Mouse (Mus musculus): ENCODE measurements at regions not wholly inside any gene's neighbourhood (a gene's known extent, or its start where the extent isn't known, plus 50 kb on each side); places are given as distances from the start of the nearest gene placed in this dataset.

DNA sequence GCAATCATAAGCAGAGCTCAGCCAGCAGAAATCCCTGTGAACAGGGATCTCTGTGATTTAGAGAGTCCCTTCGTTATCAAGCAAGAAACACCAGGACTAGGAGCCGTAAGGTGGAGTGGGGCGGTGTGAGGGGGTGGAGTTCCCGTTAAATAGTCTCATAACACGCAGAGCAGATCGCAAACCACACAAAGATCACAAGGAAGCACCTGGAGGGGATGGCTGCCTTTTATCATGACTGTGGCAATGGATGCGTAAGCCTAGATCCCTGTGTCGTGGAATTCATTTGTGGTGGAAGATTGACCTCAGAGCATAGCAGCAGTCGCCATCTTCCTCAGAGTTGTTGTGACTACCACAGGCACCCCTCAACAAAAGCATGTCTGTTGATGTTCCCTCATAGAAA lies 159.0 kb upstream of the Haao start:
- no peak for TF ChIP-seq CTCF (IDR thresholded peaks at IDR 0.05)
- DNase-seq = no peak
- H3K27ac ChIP-seq = no peak overlapping the region
- no peak overlapping the region for H3K4me3 ChIP-seq
- intact Hi-C loops (cut with DNase I) = no loop called here

- peak overlapping the region; percentile 78 for H3K27ac ChIP-seq
- no peak for TF ChIP-seq CTCF (IDR thresholded peaks at IDR 0.05)
- no peak overlapping the region for H3K4me3 ChIP-seq
- no peak for DNase-seq
- intact Hi-C loops (cut with DNase I) = no loop called here
Measured at GRCm38 (mm10) chr17:84004237-84004636, 156.5 kb upstream of the Haao start.

DNA sequence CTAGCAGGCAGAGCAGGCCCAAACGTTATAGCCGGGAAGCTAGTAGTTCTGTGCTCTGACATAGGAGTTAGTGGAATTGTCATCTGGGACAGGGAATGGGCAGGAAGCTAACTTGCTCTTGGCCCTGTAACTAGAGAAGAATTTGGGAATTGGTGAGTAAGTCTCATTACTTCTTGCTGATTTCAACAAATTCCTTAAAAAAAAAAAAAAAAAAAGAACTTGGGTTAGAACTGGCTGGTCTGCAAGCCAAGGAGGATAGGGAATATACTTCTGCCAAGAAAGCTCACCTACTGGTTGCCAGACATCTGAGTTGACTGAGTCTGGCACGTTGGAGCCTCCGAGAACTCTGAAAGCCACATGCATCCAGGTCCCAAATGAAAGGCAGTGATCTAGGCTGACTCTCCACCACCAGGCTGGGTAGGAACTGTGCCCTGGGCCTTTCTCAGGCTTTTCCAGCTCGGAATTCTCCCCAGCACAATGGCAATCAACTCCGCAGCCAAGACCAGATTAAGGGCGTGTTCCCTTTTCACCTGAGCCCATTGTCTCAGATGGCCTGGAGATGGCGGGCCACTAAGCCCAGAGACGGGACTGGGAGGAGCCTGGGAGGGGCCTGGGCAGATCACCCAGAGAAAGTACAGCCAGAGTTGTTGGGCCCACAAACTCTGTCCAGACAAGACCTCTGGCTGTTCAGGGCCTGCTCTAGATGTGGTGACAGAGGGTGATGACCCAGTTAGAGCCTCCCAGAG lies 155.9 kb upstream of the Haao start:
- peak; percentile 8; the same call in 1 of the 2 replicates for TF ChIP-seq CTCF (IDR thresholded peaks at IDR 0.05)
- Histone ChIP-seq H3K27ac (peak overlapping the region; percentile 78), H3K4me3 (no peak overlapping the region)
- DNase-seq = peak; percentile 70
- intact Hi-C loops (cut with DNase I) = no loop called here

DNA sequence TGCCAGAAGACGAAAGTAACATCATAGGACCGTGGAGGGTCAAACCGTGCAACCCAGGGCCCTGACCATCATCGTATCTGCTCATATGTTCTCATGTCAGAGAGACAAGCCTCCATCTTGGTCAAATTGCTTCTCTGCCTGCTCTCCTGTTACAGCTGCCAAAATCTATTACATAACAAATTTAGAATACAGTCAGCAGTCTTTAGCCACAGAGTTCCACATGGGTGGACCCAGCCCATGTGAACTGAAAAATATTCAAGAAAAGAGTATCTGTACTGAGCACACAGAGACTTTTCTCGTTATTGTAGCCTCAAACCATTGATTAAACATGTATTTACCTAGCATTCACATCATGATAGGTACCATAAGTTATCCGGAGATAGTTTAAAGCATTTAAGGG lies 155.2 kb upstream of the Haao start:
- no peak for DNase-seq
- intact Hi-C loops (cut with DNase I) = no loop called here
- Histone ChIP-seq H3K27ac (peak overlapping the region; percentile 78), H3K4me3 (no peak overlapping the region)
- TF ChIP-seq CTCF (IDR thresholded peaks at IDR 0.05) = no peak

DNA sequence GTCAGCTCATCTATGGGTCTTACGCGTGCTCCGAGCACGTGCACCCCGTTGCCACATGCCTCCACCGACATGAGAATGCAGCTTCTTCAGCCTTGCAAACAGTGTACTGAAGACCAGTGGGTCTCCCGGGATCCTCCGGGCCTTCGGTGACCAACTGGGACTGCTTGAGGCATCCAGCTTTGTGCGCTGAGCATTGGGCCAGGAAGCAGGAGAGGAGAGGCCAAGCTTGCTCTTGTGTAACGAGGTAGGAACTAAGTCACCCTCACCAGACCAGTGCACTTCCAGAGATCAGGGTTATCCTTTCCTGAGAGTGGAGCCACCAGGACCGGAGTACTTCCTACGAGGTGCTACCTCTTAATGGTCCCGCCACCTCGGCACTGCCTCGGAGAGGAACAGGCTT lies 154.6 kb upstream of the Haao start:
- intact Hi-C loops (cut with DNase I) = no loop called here
- TF ChIP-seq CTCF (IDR thresholded peaks at IDR 0.05) = no peak
- Histone ChIP-seq H3K4me3 (no peak overlapping the region), H3K27ac (peak overlapping the region; percentile 78)
- DNase-seq = no peak

GRCm38 (mm10) chr17:84000115-84000514 lies 152.4 kb upstream of the Haao start:
- DNase-seq = no peak
- TF ChIP-seq CTCF (IDR thresholded peaks at IDR 0.05) = no peak
- intact Hi-C loops (cut with DNase I) = no loop called here
- no peak overlapping the region for H3K4me3 ChIP-seq
- no peak overlapping the region for H3K27ac ChIP-seq

DNA sequence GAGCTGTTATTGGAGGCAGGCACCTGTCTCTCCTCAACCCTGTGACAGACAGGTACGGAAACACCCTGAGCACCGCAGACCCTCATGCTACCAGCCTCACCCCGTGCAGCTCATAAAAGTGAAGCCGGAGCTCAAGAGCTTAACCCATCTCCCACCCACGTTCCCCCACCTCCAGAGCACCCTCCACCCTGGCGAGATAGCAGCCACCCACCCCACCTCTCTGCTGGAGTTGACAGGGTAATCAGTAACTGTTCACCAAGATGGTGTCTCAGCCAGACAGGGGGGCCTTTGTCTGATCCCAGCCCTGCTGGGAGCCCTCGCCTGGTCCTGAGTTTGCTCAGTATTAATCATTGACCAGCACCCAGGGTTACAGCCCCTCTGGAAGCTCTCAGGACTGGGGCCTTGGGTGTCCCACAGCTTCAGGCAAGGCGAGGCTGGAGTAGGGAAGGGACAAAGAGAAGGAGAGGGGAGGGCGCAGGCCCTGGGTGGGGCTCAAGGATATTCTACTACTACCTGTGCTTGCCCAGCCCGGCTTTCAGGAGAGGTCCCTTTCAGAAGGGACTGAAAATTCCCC lies 151.3 kb upstream of the Haao start:
- intact Hi-C loops (cut with DNase I) = no loop called here
- no peak for TF ChIP-seq CTCF (IDR thresholded peaks at IDR 0.05)
- Histone ChIP-seq H3K27ac (no peak overlapping the region), H3K4me3 (no peak overlapping the region)
- DNase-seq = no peak

GRCm38 (mm10) chr17:83998341-83998740 lies 150.6 kb upstream of the Haao start:
- no peak for DNase-seq
- intact Hi-C loops (cut with DNase I) = no loop called here
- Histone ChIP-seq H3K4me3 (no peak overlapping the region), H3K27ac (no peak overlapping the region)
- no peak for TF ChIP-seq CTCF (IDR thresholded peaks at IDR 0.05)

DNA sequence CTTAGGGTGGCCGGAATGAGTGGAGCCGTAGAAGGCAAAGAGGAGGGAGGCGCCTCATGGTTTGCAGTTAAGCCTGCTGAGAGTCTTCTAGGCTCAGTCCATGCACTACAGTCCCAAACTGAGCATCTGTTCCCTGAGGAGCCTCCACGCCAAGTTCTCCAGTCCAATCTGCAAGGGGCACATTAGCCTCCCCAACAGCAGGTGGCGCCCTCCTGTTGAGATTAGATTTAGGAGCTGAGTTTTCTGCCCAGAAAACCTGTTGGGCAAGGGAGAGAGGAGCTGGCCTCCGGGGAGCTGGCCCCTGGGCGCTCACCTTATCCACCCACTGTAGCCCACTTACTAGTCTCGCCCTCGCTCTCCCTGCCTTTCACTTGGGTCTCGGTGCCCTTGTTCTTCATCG lies 150.0 kb upstream of the Haao start:
- intact Hi-C loops (cut with DNase I) = no loop called here
- Histone ChIP-seq H3K4me3 (no peak overlapping the region), H3K27ac (no peak overlapping the region)

DNA sequence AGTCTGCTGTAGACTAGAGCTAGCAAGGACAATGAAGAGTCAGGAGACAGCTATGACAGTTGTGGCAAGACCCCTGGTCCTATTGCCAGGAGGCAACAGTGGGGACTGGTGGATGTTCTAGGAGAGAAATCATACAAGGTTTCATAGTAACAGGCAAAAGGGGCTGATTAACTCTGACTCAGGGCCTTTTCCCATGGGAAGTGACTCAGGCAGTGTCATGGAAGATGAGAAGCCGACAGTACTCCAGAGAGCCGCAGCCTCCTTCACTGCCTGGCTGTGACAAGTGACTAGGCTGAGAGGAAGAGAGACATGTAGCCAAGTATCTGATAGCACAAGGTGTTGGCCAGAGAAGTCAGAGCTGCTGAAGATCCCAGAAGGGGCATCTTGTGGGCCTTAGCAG lies 145.3 kb upstream of the Haao start:
- intact Hi-C loops (cut with DNase I) = loop anchor here (5.0 kb wide), 1 partner anchor 91 kb away; no protein-coding TSS in a partner anchor
- TF ChIP-seq CTCF (IDR thresholded peaks at IDR 0.05) = no peak
- H3K27ac ChIP-seq = peak overlapping the region; percentile 70
- peak; percentile 68 for DNase-seq
- H3K4me3 ChIP-seq = no peak overlapping the region

More for the DNA sequence above, 150.0 kb upstream of the Haao start:
- DNase-seq = peak; percentile 75
- TF ChIP-seq CTCF (IDR thresholded peaks at IDR 0.05) = peak; percentile 68

- no peak for TF ChIP-seq CTCF (IDR thresholded peaks at IDR 0.05)
- intact Hi-C loops (cut with DNase I) = loop anchor here (5.0 kb wide), 1 partner anchor 88 kb away; no protein-coding TSS in a partner anchor
Measured at GRCm38 (mm10) chr17:83990421-83991365, 142.9 kb upstream of the Haao start.

DNA sequence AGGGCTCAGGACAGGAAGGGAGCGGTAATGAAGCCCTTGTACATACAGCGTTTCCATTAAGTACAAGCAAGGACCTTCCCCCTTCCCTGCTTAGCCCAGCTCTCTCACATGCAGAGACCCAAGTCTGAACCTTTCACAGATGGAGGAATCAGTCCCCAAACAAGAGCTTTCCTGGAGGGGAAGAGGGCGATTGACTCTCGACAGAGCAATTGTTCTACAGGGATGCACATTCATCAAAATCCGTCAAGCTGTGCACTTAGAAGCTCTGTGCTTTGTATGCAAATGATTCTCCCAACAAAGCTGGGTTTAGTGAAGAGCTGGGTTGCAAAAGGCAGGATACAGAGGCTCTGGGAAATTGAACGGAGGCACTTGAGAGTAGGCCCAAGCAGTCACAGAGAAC lies 141.1 kb upstream of the Haao start:
- Histone ChIP-seq H3K27ac (peak overlapping the region; percentile 86), H3K4me3 (no peak overlapping the region)
- DNase-seq = no peak
- no peak for TF ChIP-seq CTCF (IDR thresholded peaks at IDR 0.05)
- intact Hi-C loops (cut with DNase I) = no loop called here

More at GRCm38 (mm10) chr17:83990421-83991365, 142.9 kb upstream of the Haao start:
- peak; percentile 93 for DNase-seq
- Histone ChIP-seq H3K27ac (peak overlapping the region; percentile 86), H3K4me3 (no peak overlapping the region)

DNA sequence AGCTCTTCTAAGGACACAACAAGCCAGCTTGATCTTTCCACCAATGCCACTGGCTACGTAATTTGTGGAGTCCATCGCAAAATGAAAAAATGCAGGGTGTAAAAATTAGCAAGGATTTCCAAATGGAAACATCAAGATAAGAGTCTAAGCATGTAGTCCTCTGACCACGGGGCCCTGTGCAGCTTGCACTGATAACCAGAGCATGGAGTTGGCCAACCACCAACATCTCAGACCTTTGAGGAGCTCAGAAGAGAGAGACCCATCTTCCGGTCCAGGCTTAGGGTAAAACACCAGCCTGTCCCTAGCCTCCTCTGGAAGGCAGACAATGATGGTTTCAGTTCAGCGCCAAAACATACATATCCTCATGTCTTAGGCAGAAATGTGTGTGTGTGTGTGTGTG lies 140.4 kb upstream of the Haao start:
- no peak overlapping the region for H3K4me3 ChIP-seq
- no peak for DNase-seq
- TF ChIP-seq CTCF (IDR thresholded peaks at IDR 0.05) = no peak
- intact Hi-C loops (cut with DNase I) = no loop called here
- peak overlapping the region; percentile 94 for H3K27ac ChIP-seq

Data from gastrocnemius, adult 2 months (tissue).